Mouse (Mus musculus): ENCODE data around the gene Abcb9.

GRCm38 (mm10) chr5:124039602-124040001 is 56.0 kb downstream of the Abcb9 start:
- TF ChIP-seq EP300 (IDR thresholded peaks at IDR 0.05; ENCODE audit: low read depth): no peak
- TF ChIP-seq CTCF (IDR thresholded peaks at IDR 0.05; ENCODE audit: low read depth): no peak
